Mouse (Mus musculus) liver, embryonic 14.5 days (tissue): ENCODE results near the gene Nicn1.

ENCODE experiments used
- CTCF ChIP-seq: IDR thresholded peaks from 2 replicates; pipeline ENCODE4 v1.5.1; 2016; ENCODE audit warnings: antibody characterized with exemption, low read depth, control low read depth
- EP300 ChIP-seq: IDR thresholded peaks from 2 replicates; pipeline ENCODE4 v1.6.1; 2016; ENCODE audit warnings: antibody characterized with exemption, low read depth

GRCm38 (mm10) chr9:108342301-108342831 lies 52.1 kb downstream of the Nicn1 start:
- TF ChIP-seq CTCF = no peak
- 0 out of 2 replicates have a peak, but pooled peaks have one; percentile 21 for TF ChIP-seq EP300
